Mouse (Mus musculus) testis, adult 2 months (tissue): ENCODE results near the gene Dcdc2a.

ENCODE experiments used
- CTCF ChIP-seq: fragments of 200-500 bp; IDR thresholded peaks from 2 replicates; pipeline ENCODE4 v1.5.1; 2012; ENCODE audit warnings: low read depth, mild to moderate bottlenecking, inconsistent platforms, low read length, moderate library complexity; ENCODE audit not compliant: control insufficient read depth, insufficient read depth, insufficient replicate concordance
- POLR2A ChIP-seq: fragments of 200-500 bp; IDR thresholded peaks from 2 replicates; pipeline ENCODE4 v1.6.1; 2012; ENCODE audit warnings: low read depth, mild to moderate bottlenecking, inconsistent platforms, low read length, moderate library complexity; ENCODE audit not compliant: control insufficient read depth

DNA sequence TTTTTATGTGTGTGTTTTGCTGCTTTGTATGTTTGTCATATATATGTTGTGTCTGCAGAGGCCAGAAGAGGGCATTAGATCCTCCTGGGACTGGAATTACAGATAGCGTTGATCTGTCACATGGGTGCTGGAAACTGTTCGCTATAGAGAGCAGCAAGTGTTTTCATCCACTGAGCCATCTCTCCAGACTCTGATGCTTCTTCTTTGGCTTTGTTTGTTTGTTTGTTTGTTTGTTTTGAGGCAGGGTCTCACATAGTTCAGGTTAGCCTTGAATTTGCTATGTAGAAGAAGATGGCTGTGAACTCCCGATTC is 28.7 kb upstream of the Dcdc2a start:
- TF ChIP-seq CTCF (no peak), POLR2A (no peak)
